In genomic region chr2:167942199-167942925, GRCm38 (mm10) we compare ENCODE assay signal across 8 mouse cellular contexts. TPM values are rescaled to one million over a fixed set of nuclear protein-coding genes. Genes with fewer than 3 reads are reported as not detected.
DNase-seq lines count a peak whose midpoint lies in the region; ATAC-seq lines count a peak whose summit lies in the region.

No protein-coding gene starts in this region.

- no peak overlapping the region for H3K4me3 ChIP-seq in liver, embryonic 12.5 days
- H3K4me3 ChIP-seq in neural tube, embryonic 14.5 days (ENCODE audit: low read depth, low read length) = no peak overlapping the region

- H3K9me3 ChIP-seq in liver, embryonic 12.5 days (replicated peaks) = no peaks in the 10 kb centered on the region
- H3K9me3 ChIP-seq in neural tube, embryonic 14.5 days (ENCODE audit: control insufficient read depth, low read length) = no peaks in the 10 kb centered on the region

- 37% methylated on average over 8 of the region's 8 CpGs for WGBS in liver, embryonic 12.5 days (ENCODE audit: insufficient replicate concordance)
- 43% methylated on average over 8 of the region's 8 CpGs for WGBS in neural tube, embryonic 14.5 days

- ATAC-seq in common myeloid progenitor, adult 5-6 weeks (replicated peaks; ENCODE audit: low read depth, poor library complexity, severe bottlenecking) = peak; percentile 13
- no peak for ATAC-seq in liver, embryonic 12.5 days
- ATAC-seq in neural tube, embryonic 14.5 days (ENCODE audit: low read depth) = peak; percentile 63; the same call in 1 of the 2 replicates
- no peak; the same call in 1 of the 2 replicates for ATAC-seq in megakaryocyte-erythroid progenitor cell, adult 5-6 weeks (replicated peaks; ENCODE audit: low FRiP score, low TSS enrichment, poor library complexity, severe bottlenecking)

- H3K36me3 ChIP-seq in liver, embryonic 12.5 days = peaks cover 5% of the 10 kb centered on the region
- no peaks in the 10 kb centered on the region for H3K36me3 ChIP-seq in neural tube, embryonic 14.5 days (ENCODE audit: control insufficient read depth, insufficient read depth, low read length)

- H3K27me3 ChIP-seq in liver, embryonic 12.5 days (replicated peaks) = no peaks in the 10 kb centered on the region
- no peaks in the 10 kb centered on the region for H3K27me3 ChIP-seq in neural tube, embryonic 14.5 days (ENCODE audit: control insufficient read depth, insufficient read depth, low read length)

- peak overlapping the region; percentile 33 for H3K4me2 ChIP-seq in liver, embryonic 12.5 days
- H3K4me2 ChIP-seq in neural tube, embryonic 14.5 days (ENCODE audit: low read depth, low read length) = no peak overlapping the region

- peaks cover 81% of the 10 kb centered on the region for H3K4me1 ChIP-seq in liver, embryonic 12.5 days
- H3K4me1 ChIP-seq in neural tube, embryonic 14.5 days (ENCODE audit: control insufficient read depth, insufficient read depth, low read length) = peaks cover 45% of the 10 kb centered on the region

- DNase-seq in 3T3-L1 (ENCODE audit: low read depth, low spot score) = peak; percentile 92
- DNase-seq in NIH3T3 (ENCODE audit: low read depth) = peak; percentile 93
- peak; percentile 57 for DNase-seq in heart, adult 8-10 months (ENCODE audit: low spot score)
- peak; percentile 77 for DNase-seq in kidney, adult 18-20 months

- H3K9ac ChIP-seq in liver, embryonic 12.5 days = no peak overlapping the region
- peak overlapping the region; percentile 22; the same call in 1 of the 2 replicates for H3K9ac ChIP-seq in neural tube, embryonic 14.5 days (replicated peaks; ENCODE audit: low read depth, low read length)

- H3K27ac ChIP-seq in liver, embryonic 12.5 days = peak overlapping the region; percentile 55
- H3K27ac ChIP-seq in neural tube, embryonic 14.5 days (ENCODE audit: low read depth, low read length) = peak overlapping the region; percentile 55; the same call in 1 of the 2 replicates

RNA-seq across cellular contexts. Expression of gene Ptpn1, which starts 10.5 kb away (rescaled TPM):
- total RNA-seq in common myeloid progenitor, adult 5-6 weeks (2017) = 33.2 and 63.6 TPM in 2 replicates
- 10 to 100 TPM; 14.7 to 17.6 (median 16.4) TPM for total RNA-seq in heart, adult 8-10 months (2022)
- 38.4 and 39.2 TPM in 2 replicates for polyA plus RNA-seq in liver, embryonic 12.5 days (2016; fragmentation: Nextera tagmentation; extraction: Ambion mirVana)
- polyA plus RNA-seq in neural tube, embryonic 14.5 days (2014; fragmentation: Nextera tagmentation; extraction: Ambion mirVana) = 57.9 and 77.8 TPM in 2 replicates
- total RNA-seq in megakaryocyte-erythroid progenitor cell, adult 5-6 weeks (2014; fragmentation: Nextera tagmentation) = 24.3 and 29.1 TPM in 2 replicates
- total RNA-seq in megakaryocyte-erythroid progenitor cell, adult 5-6 weeks (2017) = 31.9 and 56.4 TPM in 2 replicates

Comparison
In these comparisons a context has a peak if more than half of its experiments do, and no peak if none do; other contexts are left out.
1. ATAC-seq: peak in common myeloid progenitor, adult 5-6 weeks (single experiment) and neural tube, embryonic 14.5 days (single experiment); none in liver, embryonic 12.5 days (single experiment) and megakaryocyte-erythroid progenitor cell, adult 5-6 weeks (single experiment).
2. Peak in every context shown above with its lines, with median percentiles within 50 percentile points of each other: DNase-seq.